Mouse (Mus musculus) testis, adult 10 weeks (tissue): ENCODE data around the gene Eif2ak2. TPM values are rescaled to one million over a fixed set of nuclear protein-coding genes. Genes with fewer than 3 reads are reported as not detected.

Experiments
- polyA plus RNA-seq: library from polyadenylated mRNA; stranded (reverse); fragments of 350-450 nt; fragmentation: Illumina TruSeq; extraction: RNeasy Lipid Tissue Mini Kit (QIAGEN cat#74804); gene quantifications from one replicate; pipeline ENCODE4 v1.2.3, GENCODE M21; 2014; ENCODE audit warnings: low read depth, low replicate concordance

Eif2ak2 gene
- 22.7 TPM for polyA plus RNA-seq

GRCm38 (mm10) chr17:78882401-78883112 is at the start of gene Eif2ak2:
TSS of gene Eif2ak2 (minus strand) at chr17:78882573.

GRCm38 (mm10) chr17:78916369-78916813 is 34.0 kb upstream of the Eif2ak2 start, which contains the start of gene Cebpzos:
TSS of gene Cebpzos (plus strand) at chr17:78916500.

GRCm38 (mm10) chr17:78906892-78907291 is 24.5 kb upstream of the Eif2ak2 start, which contains the start of gene Sult6b1:
TSS of gene Sult6b1 (minus strand) at chr17:78906992.

GRCm38 (mm10) chr17:78834856-78835835 is 47.2 kb downstream of the Eif2ak2 start, which contains the start of the genes Heatr5b and Gpatch11:
TSS of gene Heatr5b (minus strand) at chr17:78835364.
TSS of gene Gpatch11 (plus strand) at chr17:78835567.

Other genes starting within 250 kb of the Eif2ak2 start
- gene Strn, start 145.4 kb downstream of the Eif2ak2 start, polyA plus RNA-seq = 12.8 TPM
- gene Heatr5b, start 47.2 kb downstream of the Eif2ak2 start, polyA plus RNA-seq = 12.4 TPM
- 33.4 TPM for gene Gpatch11, start 47.0 kb downstream of the Eif2ak2 start, polyA plus RNA-seq
- 2.1 TPM for gene Sult6b1, start 24.4 kb upstream of the Eif2ak2 start, polyA plus RNA-seq
- 26.6 TPM for gene Cebpzos, start 33.9 kb upstream of the Eif2ak2 start, polyA plus RNA-seq
- gene Cebpz, start 54.5 kb upstream of the Eif2ak2 start, polyA plus RNA-seq = 53.9 TPM
- 67.9 TPM for gene Ndufaf7, start 54.6 kb upstream of the Eif2ak2 start, polyA plus RNA-seq
- 17.7 TPM for gene Prkd3, start 138.2 kb upstream of the Eif2ak2 start, polyA plus RNA-seq
- 86.1 TPM for gene Qpct, start 169.3 kb upstream of the Eif2ak2 start, polyA plus RNA-seq